Mouse (Mus musculus): Measurements from ENCODE around the gene Adh7.

DNA sequence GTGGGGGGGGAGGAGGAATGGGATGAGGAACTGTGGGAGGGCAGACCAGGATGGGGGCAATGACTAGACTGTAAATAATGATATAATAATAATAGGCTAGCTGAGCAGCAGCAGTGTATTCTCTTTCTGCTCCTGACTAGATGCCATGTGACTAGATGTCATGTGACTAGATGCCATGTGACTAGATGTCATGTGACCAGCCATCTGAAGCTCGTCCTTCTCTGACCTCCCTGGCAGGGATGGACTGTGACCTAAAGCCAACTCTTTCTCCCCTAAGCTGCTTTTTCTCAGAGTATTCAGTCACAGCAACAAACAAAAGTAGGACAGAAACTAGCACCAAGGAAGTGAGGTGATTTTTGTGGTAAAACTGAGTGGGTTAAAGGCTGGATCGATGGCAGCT, 35.5 kb upstream of the Adh7 start:
- TF ChIP-seq CTCF (IDR thresholded peaks at IDR 0.05) = no peak
- no peak for TF ChIP-seq EP300 (IDR thresholded peaks at IDR 0.05)
